Mouse (Mus musculus) adrenal gland, postnatal 36 days (tissue): Measurements from ENCODE around the gene Eif4g3. TPM values are rescaled to one million over a fixed set of nuclear protein-coding genes. Genes with fewer than 3 reads are reported as not detected.

Experiments
- DNase-seq, 2 experiments: peaks; one replicate each; pipeline ENCODE4 v3.0.0; 2021; ENCODE audit warnings: mixed read lengths in 1 of 2
- total RNA-seq, 2 experiments: library from RNA; stranded (reverse); gene quantifications; 2 replicates each; pipeline ENCODE4 v1.2.3; 2021

Gene Eif4g3
- total RNA-seq, 2 experiments from 2014 or later, result 81.8 to 111 TPM

DNA sequence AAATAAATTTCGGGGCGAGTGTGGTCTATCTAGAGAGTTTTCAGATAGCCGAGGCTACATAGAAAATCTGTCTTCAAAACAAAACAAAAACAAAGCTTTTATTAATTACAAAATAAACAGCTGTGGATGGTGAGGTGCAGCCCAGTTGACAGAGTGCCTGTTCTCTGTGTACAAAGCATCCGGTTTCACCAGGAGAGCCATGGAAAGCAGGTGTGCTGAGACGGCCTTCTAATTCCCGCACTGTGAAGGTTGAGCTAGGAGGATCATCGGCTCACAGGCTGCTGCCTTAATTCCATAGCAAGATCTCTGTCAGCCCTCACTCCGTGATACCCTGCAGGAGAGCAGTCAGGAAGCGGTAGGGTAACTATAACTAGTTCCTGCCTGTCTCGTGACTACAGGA is 109.0 kb downstream of the Eif4g3 start:
- no peak for DNase-seq

GRCm38 (mm10) chr4:138102413-138102812 is 109.6 kb downstream of the Eif4g3 start:
- no peak for DNase-seq

GRCm38 (mm10) chr4:138104967-138105366 is 112.1 kb downstream of the Eif4g3 start:
- no peak for DNase-seq

DNA sequence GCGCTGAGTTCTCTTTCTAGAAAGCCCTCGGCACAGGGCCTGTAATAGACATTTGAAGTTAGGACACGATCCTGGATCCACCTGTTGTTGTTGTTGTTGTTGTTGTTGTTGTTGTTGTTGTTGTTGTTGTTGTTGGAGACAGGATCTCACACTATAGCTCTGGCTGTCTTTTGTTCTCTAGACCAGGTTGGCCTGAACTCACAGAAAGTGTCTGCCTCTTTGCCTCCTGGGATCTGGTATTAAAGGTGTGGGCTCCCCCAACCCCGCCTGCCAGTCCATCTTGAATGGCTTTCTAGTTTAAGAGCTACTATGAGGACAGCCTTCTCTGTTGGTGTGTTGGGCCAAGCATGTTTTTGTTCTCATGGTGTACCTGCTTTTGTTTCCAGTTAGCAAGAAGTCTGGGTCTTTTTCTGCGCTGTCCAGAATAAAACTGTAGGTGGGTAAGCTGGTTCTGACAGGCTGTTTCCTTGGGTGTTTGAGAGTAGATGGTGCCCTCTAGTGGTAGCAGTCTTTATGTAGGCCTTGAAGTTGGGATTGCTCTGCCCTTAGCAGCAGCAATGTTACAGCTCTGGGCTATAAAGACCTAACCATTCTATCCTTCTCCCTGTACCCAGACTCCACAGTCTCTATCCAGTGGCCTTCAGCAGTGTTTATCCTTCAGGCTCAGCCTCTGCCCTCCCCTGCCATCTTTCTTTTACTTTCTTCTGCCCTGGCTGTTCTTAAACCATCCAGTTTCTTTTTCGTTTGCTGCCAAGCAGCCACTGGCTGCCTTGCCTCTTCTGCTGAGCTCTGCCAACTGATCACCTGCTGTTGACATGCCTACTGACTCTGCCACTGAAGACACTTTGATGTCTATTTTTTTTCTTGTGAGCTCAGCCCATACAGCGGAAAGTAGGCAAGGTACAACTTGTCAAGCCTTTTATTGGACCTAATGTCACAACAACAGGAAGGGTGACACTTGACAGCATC is 114.9 kb downstream of the Eif4g3 start:
- peak; percentile 38 to 75 for DNase-seq

- no peak for DNase-seq
These were observed 115.7 kb downstream of the Eif4g3 start for GRCm38 (mm10) chr4:138108541-138108940.

DNA sequence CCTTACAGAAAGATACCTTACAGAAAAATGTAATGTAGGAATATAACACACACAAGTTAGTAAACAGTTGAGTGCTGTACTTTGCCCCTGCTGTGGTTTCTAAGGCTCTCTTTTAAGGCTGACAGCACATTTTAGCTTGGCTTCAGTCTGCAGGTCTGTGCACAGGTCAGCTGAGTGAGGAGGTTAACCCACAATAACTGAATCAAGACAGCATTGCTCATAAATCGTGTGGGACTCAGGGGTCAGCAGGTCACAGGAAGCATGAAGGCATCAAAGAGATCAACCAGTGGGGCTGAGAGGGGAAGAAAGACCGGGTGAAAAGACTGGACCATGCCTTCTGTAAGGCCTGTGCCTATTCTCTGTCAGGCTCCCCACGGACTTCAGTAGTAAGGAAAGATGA is 116.5 kb downstream of the Eif4g3 start:
- DNase-seq, result no peak

GRCm38 (mm10) chr4:138111858-138112257 is 119.0 kb downstream of the Eif4g3 start:
- DNase-seq, result no peak

DNA sequence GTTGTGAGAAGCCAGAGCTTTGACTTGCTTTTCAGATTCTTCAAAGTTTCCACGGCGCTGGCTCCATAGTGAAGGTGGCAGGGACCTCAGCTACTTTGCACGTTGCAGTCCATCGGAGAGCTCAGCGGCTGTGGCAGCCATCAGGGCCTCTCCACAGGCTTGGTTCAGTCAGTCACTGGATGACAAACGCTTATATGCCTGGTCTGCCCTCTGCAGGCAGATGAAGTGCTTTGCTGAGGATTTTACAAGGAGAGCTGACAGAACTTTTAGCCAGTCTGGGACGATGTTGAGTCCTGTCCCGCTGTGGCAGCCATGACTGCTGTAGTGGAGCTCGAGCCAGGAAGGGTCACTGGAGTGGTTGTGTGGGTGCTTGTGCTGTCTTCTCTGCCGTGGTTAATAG is 126.9 kb downstream of the Eif4g3 start:
- no peak for DNase-seq

DNA sequence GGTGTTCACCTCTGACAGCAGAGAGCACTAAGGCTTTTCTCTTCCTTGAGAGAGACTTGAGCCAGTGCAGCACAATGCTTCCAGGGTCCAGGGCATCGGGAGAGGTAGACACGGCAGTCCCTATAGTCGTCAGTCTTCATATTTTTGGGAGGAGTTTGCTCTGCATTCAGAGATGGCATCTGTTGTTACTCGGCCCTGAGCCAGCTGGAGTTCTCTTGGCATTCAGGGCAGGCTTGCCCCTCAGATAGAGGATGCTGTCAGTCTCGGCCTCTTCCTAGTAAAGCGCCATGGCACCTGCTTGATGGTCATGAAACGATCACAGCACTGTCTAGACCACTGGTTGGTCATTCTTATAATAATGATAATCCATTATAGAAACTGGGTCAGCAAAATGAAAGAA is 131.2 kb downstream of the Eif4g3 start:
- no peak for DNase-seq

DNA sequence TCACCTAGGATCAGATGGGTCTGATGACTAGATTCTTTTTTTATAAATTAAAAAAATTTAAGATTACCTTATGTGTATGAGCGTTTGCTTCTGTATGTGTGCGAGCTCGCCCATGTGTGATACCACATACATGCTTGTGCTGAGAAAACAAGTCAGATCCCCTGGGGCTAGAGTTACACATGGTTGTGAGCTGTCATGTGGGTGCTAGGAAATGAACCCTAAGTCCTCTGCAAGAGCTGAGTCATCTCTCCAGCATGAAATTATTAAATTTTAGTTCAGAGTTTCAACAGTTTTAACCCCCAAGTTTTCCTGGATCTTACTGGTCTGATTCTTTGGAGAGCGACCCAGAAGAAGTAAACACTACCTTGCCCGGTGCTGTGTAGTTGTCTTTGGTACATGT is 134.5 kb downstream of the Eif4g3 start:
- DNase-seq, result no peak

GRCm38 (mm10) chr4:138127781-138128180 is 135.0 kb downstream of the Eif4g3 start:
- DNase-seq, result no peak

GRCm38 (mm10) chr4:138130149-138130548 is 137.3 kb downstream of the Eif4g3 start:
- no peak for DNase-seq

- DNase-seq, result peak; percentile 58 to 62
These were observed 138.4 kb downstream of the Eif4g3 start for GRCm38 (mm10) chr4:138131226-138131625.

DNA sequence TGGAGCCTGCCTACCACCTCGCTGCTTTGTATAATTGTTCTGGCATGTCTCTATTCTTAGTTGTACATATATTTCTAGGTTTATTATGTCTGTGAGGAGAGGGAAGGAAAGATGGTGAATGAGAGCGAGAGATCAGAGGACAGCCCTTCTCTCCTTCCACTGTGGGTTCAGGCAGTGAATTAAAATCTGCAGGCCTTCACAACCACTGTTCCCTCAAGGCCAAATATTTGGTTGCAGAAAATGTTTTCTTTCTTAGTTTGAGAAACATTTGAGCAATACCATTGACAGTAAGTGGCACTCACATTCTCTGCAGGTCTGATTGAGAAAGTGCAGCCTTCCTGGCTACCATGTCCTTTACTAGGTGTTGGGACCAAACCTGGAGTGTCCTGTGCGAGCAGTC is 138.9 kb downstream of the Eif4g3 start:
- DNase-seq, result no peak

- DNase-seq, result no peak
These were observed 140.5 kb downstream of the Eif4g3 start for GRCm38 (mm10) chr4:138133360-138133759.

DNA sequence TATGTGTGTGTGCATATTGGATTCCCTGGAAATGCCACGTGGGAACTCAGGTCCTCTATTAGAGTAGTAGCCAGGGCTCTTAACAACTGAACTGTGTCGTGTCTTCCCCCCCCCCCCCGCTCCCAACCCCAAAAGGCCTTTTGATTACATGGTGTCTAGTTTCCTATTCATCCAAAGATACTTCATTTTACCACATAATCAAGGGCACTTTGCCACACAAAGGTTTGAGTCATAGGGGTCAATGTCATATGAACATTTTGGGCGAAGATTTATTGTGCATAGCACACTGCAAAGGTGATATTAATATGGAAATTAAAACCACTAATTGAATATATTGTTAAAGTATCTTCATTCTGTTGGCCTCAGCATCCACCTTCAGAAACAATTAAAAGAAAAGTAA is 144.5 kb downstream of the Eif4g3 start:
- no peak for DNase-seq

- peak in 1 of 2 experiments; percentile 22 for DNase-seq
These were observed 145.0 kb downstream of the Eif4g3 start for GRCm38 (mm10) chr4:138137804-138138203.

GRCm38 (mm10) chr4:138138219-138138618 is 145.4 kb downstream of the Eif4g3 start:
- DNase-seq, result peak in 1 of 2 experiments; percentile 25

DNA sequence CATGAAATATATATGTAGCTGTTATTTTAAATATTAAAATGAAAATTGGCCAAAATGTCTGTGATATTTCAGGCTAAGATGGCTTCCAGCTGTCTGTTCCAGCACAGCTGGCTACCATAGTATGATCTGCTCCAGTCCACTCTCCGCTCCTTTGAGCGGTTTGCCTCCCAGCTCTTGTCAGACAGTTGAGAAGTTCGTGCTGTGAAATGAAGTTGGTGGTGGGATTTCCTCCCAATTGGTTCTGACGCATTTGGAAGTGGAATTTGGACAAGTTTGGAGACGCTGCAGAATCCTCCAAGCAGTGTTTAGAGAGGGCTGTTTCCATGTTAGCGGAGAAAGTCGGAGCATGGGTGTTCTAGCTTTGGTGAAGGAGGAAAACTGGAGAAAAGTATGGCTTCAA is 148.5 kb downstream of the Eif4g3 start:
- no peak for DNase-seq

DNA sequence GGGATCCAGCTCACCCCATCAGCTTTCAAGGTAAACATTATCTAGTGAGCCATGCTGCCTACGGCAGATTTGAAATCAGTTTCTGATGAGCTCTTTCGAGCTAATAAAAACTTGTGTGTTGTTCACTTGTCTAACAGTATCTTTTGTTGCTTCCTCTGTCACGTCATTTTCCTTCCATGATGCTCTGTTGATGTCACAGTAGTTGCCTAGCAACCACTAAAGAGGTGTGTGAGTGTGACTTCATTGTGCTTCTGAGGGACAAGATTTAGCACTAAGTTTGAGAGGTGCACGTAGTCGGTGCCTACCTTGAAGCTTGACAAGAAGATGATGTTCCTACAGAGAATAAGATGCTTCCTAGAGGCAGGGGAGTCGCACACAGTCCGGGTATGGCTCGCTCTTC is 154.4 kb downstream of the Eif4g3 start:
- no peak for DNase-seq

GRCm38 (mm10) chr4:138149977-138150376 is 157.2 kb downstream of the Eif4g3 start:
- DNase-seq, result no peak

DNA sequence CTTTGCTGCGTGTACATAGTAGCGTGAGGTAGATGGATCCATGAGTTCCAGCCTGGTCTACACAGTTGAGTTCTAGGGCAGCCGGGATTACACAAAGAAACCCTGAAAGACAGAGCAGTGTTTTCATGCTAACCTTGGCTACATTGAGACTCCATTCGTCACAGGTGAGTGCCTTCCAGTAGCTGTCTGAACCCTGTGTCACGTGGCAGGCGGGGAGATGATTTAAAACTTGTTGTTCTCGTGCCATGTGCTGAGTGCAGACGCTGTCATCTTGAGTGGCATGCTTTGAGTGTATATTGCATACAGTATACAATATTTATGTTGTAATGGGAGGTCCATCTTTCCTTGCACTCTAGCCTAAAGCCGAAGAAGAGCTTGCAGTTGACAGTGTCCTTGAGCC is 158.4 kb downstream of the Eif4g3 start:
- DNase-seq, result no peak

- peak; percentile 46 to 58 for DNase-seq
These were observed 161.2 kb downstream of the Eif4g3 start for GRCm38 (mm10) chr4:138153980-138154379.

DNA sequence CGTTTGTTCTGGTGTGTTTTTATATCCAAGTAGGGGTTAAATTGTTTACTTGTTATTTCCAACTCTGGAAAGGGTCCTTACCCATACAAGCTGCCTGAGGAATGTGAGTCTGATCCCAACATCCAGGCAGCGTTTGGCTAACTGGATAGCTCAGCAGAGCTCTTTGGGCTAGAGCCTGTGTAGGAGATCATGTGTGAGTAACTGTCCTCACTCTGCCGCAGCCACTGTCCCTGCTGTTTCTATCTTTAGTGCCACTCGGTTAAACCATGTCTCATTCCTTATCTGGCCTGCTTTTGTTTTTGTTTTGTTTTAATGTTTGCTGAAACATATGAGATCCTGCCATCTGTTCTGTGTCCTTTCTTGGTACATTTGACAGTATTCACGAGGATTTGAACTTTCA is 168.1 kb downstream of the Eif4g3 start:
- DNase-seq, result no peak
